Mouse (Mus musculus): ENCODE results near the gene Ror2. TPM values are rescaled to one million over a fixed set of nuclear protein-coding genes. Genes with fewer than 3 reads are reported as not detected.

The Ror2 gene
- total RNA-seq, 2 experiments from 2014 or later: not detected

GRCm38 (mm10) chr13:53140298-53140697, 145.6 kb downstream of the Ror2 start:
- ATAC-seq (ENCODE audit: poor library complexity, severe bottlenecking): no peak

DNA sequence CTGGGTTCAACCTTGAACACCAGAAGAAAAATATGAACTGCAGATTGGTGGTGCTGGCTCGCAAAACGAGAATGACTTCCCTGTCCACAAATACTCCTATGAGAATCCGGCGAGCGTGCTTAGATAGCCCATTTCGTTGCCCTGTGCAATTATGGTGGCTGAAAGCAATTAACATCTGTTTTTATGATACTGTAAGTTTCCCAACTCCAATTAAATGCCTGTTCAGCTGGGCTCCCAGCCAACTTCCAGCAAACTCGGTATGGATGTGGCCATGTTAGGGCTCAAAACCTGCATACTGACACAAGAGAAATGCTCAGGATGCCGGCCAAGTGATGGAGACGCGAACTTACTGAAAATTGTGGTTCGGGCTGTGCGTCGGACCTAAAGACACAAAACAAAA, 155.4 kb downstream of the Ror2 start:
- ATAC-seq (ENCODE audit: poor library complexity, severe bottlenecking): no peak

DNA sequence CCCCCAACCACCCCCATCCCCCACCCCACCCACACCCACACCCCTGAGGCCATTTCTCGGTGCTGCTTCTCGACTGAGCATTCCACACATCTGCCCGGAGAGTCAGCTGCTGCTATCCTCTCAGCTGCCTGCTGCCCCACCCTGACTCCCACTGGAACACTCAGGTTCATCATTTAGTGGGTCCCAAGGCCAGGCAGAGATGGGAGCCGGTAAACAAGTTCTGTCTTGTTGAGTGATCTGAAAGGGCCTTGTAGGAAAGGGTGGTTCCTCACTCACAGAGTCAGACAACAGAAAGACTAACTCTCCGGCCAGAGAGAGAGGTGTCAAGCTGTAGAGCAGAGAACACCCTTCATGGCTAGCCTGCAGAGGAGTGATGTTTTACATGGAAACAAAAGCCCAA, 155.9 kb downstream of the Ror2 start:
- no peak for ATAC-seq (ENCODE audit: poor library complexity, severe bottlenecking)

- no peak for ATAC-seq (ENCODE audit: poor library complexity, severe bottlenecking)
These were observed 160.3 kb downstream of the Ror2 start for GRCm38 (mm10) chr13:53125627-53126026.

- no peak for ATAC-seq (ENCODE audit: poor library complexity, severe bottlenecking)
These were observed 163.8 kb downstream of the Ror2 start for GRCm38 (mm10) chr13:53122085-53122484.

GRCm38 (mm10) chr13:53120906-53121305, 165.0 kb downstream of the Ror2 start:
- ATAC-seq (ENCODE audit: poor library complexity, severe bottlenecking): no peak

- no peak for ATAC-seq (ENCODE audit: poor library complexity, severe bottlenecking)
These were observed 166.1 kb downstream of the Ror2 start for GRCm38 (mm10) chr13:53119586-53120426.

DNA sequence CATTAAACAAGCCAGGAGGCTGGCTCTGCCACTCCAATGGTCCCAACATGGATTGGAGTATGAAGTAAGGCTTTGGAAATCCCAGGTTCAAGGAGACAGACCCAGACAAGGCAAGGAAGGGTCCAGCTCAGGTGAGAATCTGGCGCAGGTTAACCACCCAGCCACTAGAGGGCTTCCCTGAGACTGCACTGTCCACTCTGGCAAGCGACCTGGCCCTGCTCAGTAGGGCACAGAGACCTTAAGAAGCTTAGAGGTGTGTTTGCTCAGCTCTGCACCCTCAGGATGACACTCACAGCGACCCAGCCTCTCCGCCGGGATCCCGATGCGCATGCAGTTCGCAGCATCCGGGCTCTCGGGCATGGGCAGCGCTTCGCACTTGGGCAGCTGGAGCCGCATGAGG, 167.5 kb downstream of the Ror2 start:
- ATAC-seq (ENCODE audit: poor library complexity, severe bottlenecking): 0 out of 2 replicates have a peak, but pooled peaks have one; percentile 35

- ATAC-seq (ENCODE audit: poor library complexity, severe bottlenecking): no peak
These were observed 168.0 kb downstream of the Ror2 start for GRCm38 (mm10) chr13:53117921-53118320.

GRCm38 (mm10) chr13:53110249-53110578, 175.7 kb downstream of the Ror2 start:
- ATAC-seq (ENCODE audit: poor library complexity, severe bottlenecking): no peak

DNA sequence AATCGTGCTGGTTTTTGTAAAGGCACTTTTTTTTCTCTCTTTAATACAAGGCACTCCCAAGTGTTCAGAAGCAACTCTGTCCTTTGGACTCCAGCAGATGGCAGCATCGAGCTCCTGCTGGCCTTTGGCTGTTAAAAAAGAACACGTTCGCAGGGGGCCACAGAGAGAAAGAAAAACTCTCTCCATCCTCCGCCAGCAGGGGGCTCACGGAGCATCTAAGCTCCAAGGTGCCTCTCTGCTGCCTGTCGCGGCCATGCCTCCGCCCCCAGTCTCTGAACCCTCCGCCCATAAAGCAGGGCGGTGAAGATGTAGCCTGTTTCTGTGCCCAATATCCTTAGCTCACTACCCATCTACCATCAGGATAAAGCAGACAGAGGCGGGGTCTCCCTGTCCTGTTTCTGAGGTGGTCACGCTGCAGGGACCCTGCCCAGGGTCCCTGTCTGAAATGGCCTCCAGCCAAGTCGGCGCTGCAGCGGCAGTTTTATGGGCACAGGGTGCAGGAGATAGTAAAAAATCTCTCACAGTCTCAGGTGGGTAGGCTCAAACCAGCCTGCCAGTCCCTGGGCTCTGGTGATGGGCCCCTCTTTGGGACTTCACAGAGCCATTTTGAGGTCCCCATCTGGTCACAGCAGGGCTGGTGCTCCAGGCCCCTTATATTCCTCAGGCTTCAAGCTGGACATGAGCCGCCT, 176.2 kb downstream of the Ror2 start:
- peak; percentile 87 for ATAC-seq (ENCODE audit: poor library complexity, severe bottlenecking)

- ATAC-seq (ENCODE audit: poor library complexity, severe bottlenecking): no peak
These were observed 179.2 kb downstream of the Ror2 start for GRCm38 (mm10) chr13:53106676-53107075.

GRCm38 (mm10) chr13:53099771-53100682, 185.9 kb downstream of the Ror2 start:
- no peak for ATAC-seq (ENCODE audit: poor library complexity, severe bottlenecking)

GRCm38 (mm10) chr13:53096615-53097014, 189.3 kb downstream of the Ror2 start:
- ATAC-seq (ENCODE audit: poor library complexity, severe bottlenecking): peak; percentile 82

DNA sequence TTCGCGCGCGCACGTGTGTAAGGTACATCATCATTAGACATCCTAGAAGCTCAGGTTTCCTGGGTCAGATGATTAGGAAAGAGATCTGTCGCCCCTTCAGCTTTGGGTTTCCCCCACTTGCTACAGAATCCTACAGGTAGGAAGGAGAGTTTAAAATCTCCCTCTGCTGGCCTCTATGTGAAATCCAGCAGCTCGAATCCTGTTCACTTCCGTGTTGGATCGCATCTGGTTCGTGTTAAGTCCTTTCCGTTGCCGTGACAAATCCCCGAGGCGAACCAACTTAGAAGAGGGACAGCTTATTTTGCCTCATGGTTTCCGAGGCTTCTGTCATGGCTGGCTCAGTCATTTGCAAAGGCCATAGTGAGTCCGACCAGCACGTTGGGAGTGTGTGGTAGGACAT, 190.7 kb downstream of the Ror2 start:
- no peak for ATAC-seq (ENCODE audit: poor library complexity, severe bottlenecking)

DNA sequence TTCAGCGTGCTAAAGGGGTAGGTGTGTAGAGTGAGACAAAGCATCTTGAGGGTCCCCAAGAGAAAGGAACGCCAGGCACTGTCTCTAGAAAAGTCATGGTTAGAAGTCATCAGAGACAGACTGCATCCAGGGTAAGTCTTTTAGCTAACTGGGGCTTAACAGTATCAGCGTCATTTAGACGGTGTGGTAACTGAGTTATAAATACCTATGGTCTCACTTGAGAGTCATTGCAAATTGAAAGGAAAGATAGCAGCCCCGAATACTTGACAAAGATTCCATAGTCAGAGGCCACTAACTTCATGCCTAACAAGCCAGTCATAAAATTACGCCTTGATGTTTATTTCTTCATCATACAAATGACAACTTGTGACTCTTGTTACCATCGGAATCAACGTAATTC, 191.3 kb downstream of the Ror2 start:
- no peak for ATAC-seq (ENCODE audit: poor library complexity, severe bottlenecking)

GRCm38 (mm10) chr13:53093407-53093806, 192.5 kb downstream of the Ror2 start:
- ATAC-seq (ENCODE audit: poor library complexity, severe bottlenecking): no peak

- no peak for ATAC-seq (ENCODE audit: poor library complexity, severe bottlenecking)
These were observed 199.2 kb downstream of the Ror2 start for GRCm38 (mm10) chr13:53086552-53087282.

- no peak for ATAC-seq (ENCODE audit: poor library complexity, severe bottlenecking)
These were observed 204.1 kb downstream of the Ror2 start for GRCm38 (mm10) chr13:53081846-53082245.

GRCm38 (mm10) chr13:53077732-53078345, 208.1 kb downstream of the Ror2 start:
- ATAC-seq (ENCODE audit: poor library complexity, severe bottlenecking): no peak

Measured in megakaryocyte, adult 5-6 weeks (primary cell).